8 mouse cellular contexts compared by ENCODE assay signal in the genomic region with DNA sequence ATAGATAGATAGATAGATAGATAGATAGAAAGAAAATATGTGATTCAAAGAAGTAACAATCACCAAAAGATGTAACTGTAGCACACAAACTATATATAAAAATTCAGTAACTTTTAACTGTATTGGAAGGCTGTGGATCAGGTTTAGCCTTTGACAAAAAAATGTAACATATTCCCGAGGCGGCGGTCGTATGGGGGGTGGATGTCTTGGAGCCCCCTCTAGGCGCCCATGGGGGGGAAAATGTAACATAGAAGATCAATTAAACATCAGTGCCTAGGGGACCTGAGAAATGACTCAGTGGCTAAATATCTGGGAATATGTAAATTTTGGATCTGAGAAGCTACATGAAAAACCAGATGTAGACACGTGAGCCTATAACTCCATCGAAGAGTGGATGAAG.
A peak's percentile ranks its signal among the peaks of the same experiment; 100 is the strongest.
DNase-seq lines count a peak whose midpoint lies in the region; ATAC-seq lines count a peak whose summit lies in the region.

No protein-coding gene starts in this region.

- no peak for ATAC-seq in cerebellum, adult (ENCODE audit: insufficient number of reproducible peaks, low FRiP score, low TSS enrichment)
- ATAC-seq in frontal cortex, adult (ENCODE audit: low TSS enrichment) = no peak

- DNase-seq in cerebellum, postnatal 14 days = peak; percentile 25 to 71
- DNase-seq in kidney, postnatal 25 days = peak; percentile 29 to 49
- no peak for DNase-seq in kidney, adult 8-10 months
- DNase-seq in 3T3-L1 (ENCODE audit: low read depth, low spot score) = peak; percentile 46
- peak; percentile 74 for DNase-seq in embryo, embryonic 10.5 days (ENCODE audit: low spot score)
- no peak for DNase-seq in frontal cortex, postnatal 14 days (ENCODE audit: low spot score in 2 of 2)

Comparison
In these comparisons a context has a peak if more than half of its experiments do, and no peak if none do; other contexts are left out.
1. DNase-seq: peak in cerebellum, postnatal 14 days (2 of 2), kidney, postnatal 25 days (2 of 2), 3T3-L1 (single experiment) and embryo, embryonic 10.5 days (single experiment); none in kidney, adult 8-10 months (0 of 2) and frontal cortex, postnatal 14 days (0 of 2).